Mouse (Mus musculus): ENCODE data around the gene Gdf9. TPM values are rescaled to one million over a fixed set of nuclear protein-coding genes. Genes with fewer than 3 reads are reported as not detected.

The Gdf9 gene
- polyA plus RNA-seq (2011; ENCODE audit: insufficient read depth, insufficient read length, low read depth, missing spikeins) = 0.55 TPM in 1 of 2 replicates, not detected in the other

DNA sequence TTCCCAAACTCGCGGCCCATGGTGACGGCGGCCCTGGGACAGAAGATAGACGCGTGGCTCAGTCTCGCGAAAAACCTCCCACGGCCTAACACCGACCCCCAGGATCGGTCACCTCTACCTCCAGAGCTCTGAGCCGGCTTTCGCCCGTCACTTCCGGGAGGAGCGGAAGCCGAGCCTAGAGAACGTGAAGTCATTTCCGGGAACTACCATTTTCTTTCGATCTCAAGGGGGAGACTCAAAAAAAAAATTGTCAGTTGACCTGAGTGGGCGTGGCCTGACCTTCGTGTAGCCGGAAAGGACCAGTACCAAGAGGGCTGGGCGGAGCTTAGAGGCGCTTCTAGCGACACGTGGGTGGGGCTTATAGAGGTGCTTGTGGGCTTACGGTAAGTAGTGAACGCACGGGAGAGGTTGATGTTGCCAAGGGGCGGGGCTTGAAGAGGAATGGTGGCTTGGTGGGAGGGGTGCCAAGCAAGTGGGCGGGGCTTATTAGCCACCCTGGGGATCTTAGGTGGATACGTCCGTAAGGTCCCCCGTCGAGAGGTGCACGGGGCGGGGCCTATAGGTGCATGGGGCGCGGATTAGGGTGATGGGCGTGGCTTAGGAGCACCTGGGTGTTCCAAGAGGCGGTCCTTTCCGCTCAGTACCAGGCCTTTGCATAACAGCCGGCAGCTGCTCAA, at the start of gene Gdf9, which contains the start of gene Uqcrq:
Gene Gdf9, plus strand, starts transcription at position 354 of the 677 bp plus-strand sequence.
Gene Uqcrq, minus strand, starts transcription at position 162 of the 677 bp plus-strand sequence.
- peaks cover 2% of the 10 kb centered on the region for H3K4me1 ChIP-seq (ENCODE audit: control insufficient read depth, insufficient read depth, low read length)
- H3K27me3 ChIP-seq (ENCODE audit: control insufficient read depth, insufficient read depth, low read length, poor library complexity, severe bottlenecking) = no peaks in the 10 kb centered on the region
- H3K9me3 ChIP-seq (replicated peaks; ENCODE audit: control insufficient read depth, insufficient read depth, low read length, poor library complexity, severe bottlenecking) = no peaks in the 10 kb centered on the region
- peak within 1 kb of the TSS; percentile 87 for H3K9ac ChIP-seq (ENCODE audit: low read depth, poor library complexity, severe bottlenecking)
- peak within 1 kb of the TSS; percentile 91 for H3K4me3 ChIP-seq (ENCODE audit: low read depth, low read length)
- peak within 1 kb of the TSS; percentile 85 for H3K27ac ChIP-seq (ENCODE audit: insufficient read depth, low read length)
- H3K36me3 ChIP-seq (ENCODE audit: control insufficient read depth, insufficient read depth, low read length, poor library complexity, severe bottlenecking) = peaks cover 14% of the 10 kb centered on the region
- TF ChIP-seq POLR2A (IDR thresholded peaks at IDR 0.05; ENCODE audit: insufficient read depth, low read length) = peak; percentile 43
- no peak for TF ChIP-seq EP300 (IDR thresholded peaks at IDR 0.05; ENCODE audit: insufficient read depth, low read depth, low read length)

DNA sequence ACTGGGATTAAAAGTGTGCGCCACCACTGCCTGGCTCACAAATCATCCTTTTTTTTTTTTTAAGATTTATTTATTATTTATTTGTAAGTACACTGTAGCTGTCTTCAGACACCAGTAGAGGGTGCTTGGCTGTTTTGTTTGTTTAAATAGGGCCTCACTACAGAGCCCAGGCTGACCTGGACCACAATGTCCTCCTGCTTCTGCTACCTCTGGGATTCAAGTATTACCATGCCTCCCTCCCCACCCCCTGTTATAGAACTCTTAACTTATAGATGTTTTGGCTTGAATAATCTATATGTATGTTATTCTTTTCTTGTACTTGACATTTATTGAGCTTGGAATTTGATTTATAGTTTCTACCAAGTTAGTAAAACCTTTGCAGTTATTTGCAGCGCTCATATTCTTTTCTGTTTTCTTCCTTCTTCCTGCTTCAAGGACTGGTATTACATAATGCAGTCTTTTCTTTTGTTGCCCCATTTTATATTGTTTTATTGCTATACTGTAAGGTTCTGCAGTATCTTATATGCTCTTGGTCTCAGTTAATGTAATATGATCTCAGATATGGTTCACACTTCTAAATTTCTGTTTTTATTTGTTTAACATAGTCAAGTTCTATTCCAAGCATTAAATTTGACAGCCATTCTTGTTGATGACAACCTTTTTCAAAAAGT, 46.9 kb upstream of the Gdf9 start:
- H3K4me3 ChIP-seq (ENCODE audit: low read depth, low read length) = no peak overlapping the region
- H3K9ac ChIP-seq (ENCODE audit: low read depth, poor library complexity, severe bottlenecking) = no peak overlapping the region
- peaks cover 9% of the 10 kb centered on the region for H3K36me3 ChIP-seq (ENCODE audit: control insufficient read depth, insufficient read depth, low read length, poor library complexity, severe bottlenecking)
- no peaks in the 10 kb centered on the region for H3K27me3 ChIP-seq (ENCODE audit: control insufficient read depth, insufficient read depth, low read length, poor library complexity, severe bottlenecking)
- H3K4me1 ChIP-seq (ENCODE audit: control insufficient read depth, insufficient read depth, low read length) = no peaks in the 10 kb centered on the region
- no peaks in the 10 kb centered on the region for H3K9me3 ChIP-seq (replicated peaks; ENCODE audit: control insufficient read depth, insufficient read depth, low read length, poor library complexity, severe bottlenecking)
- no peak for TF ChIP-seq CTCF (IDR thresholded peaks at IDR 0.05; ENCODE audit: low read depth, low read length)
- no peak overlapping the region for H3K27ac ChIP-seq (ENCODE audit: insufficient read depth, low read length)

DNA sequence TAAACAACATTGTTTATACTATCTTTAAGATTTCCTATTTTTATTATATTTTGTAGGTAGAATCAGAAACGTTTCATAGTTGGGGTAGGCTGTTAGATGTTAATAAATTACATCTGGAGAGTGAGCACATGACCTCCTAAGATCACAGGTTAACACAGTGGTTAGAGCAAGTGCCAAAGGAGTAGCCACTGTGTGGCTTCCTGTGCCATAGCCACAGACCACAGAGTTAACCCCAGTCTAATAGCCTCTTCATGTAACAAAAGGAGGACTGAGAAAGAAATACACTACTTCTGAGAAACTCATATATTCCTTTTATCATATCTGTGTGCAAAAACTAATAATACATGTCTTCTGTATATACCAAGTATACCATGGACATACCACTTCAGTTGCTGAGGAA, 37.0 kb upstream of the Gdf9 start:
- peaks cover 37% of the 10 kb centered on the region for H3K36me3 ChIP-seq (ENCODE audit: control insufficient read depth, insufficient read depth, low read length, poor library complexity, severe bottlenecking)
- no peak overlapping the region for H3K4me3 ChIP-seq (ENCODE audit: low read depth, low read length)
- no peak overlapping the region for H3K27ac ChIP-seq (ENCODE audit: insufficient read depth, low read length)

DNA sequence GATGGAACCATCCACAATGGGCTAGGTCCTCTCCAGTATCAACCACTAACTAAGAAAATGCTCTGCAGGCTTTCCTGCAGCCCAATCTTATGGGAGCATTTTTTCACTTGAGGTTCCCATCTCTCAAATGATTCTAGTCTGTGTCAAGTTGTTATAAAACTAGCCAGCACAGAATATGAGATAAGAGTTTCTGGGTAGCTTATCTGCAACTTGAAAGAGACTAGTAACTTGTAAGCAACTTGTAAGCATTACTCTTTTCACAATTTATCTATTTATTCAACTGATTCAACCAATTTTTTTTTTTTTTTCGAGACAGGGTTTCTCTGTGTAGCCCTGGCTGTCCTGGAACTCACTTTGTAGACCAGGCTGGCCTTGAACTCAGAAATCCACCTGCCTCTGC, 27.2 kb upstream of the Gdf9 start:
- peaks cover 70% of the 10 kb centered on the region for H3K36me3 ChIP-seq (ENCODE audit: control insufficient read depth, insufficient read depth, low read length, poor library complexity, severe bottlenecking)
- no peaks in the 10 kb centered on the region for H3K4me1 ChIP-seq (ENCODE audit: control insufficient read depth, insufficient read depth, low read length)
- TF ChIP-seq CTCF (IDR thresholded peaks at IDR 0.05; ENCODE audit: low read depth, low read length) = no peak
- TF ChIP-seq POLR2A (IDR thresholded peaks at IDR 0.05; ENCODE audit: insufficient read depth, low read length) = no peak
- TF ChIP-seq EP300 (IDR thresholded peaks at IDR 0.05; ENCODE audit: insufficient read depth, low read depth, low read length) = no peak
- no peak overlapping the region for H3K9ac ChIP-seq (ENCODE audit: low read depth, poor library complexity, severe bottlenecking)
- no peaks in the 10 kb centered on the region for H3K9me3 ChIP-seq (replicated peaks; ENCODE audit: control insufficient read depth, insufficient read depth, low read length, poor library complexity, severe bottlenecking)
- no peaks in the 10 kb centered on the region for H3K27me3 ChIP-seq (ENCODE audit: control insufficient read depth, insufficient read depth, low read length, poor library complexity, severe bottlenecking)
- H3K4me3 ChIP-seq (ENCODE audit: low read depth, low read length) = no peak overlapping the region
- H3K27ac ChIP-seq (ENCODE audit: insufficient read depth, low read length) = no peak overlapping the region

More for the DNA sequence above, 37.0 kb upstream of the Gdf9 start:
- TF ChIP-seq CTCF (IDR thresholded peaks at IDR 0.05; ENCODE audit: low read depth, low read length) = no peak
- no peak for TF ChIP-seq POLR2A (IDR thresholded peaks at IDR 0.05; ENCODE audit: insufficient read depth, low read length)
- no peak for TF ChIP-seq EP300 (IDR thresholded peaks at IDR 0.05; ENCODE audit: insufficient read depth, low read depth, low read length)
- Histone ChIP-seq H3K9me3 (replicated peaks; ENCODE audit: control insufficient read depth, insufficient read depth, low read length, poor library complexity, severe bottlenecking) (no peaks in the 10 kb centered on the region), H3K4me1 (ENCODE audit: control insufficient read depth, insufficient read depth, low read length) (no peaks in the 10 kb centered on the region), H3K9ac (ENCODE audit: low read depth, poor library complexity, severe bottlenecking) (no peak overlapping the region), H3K27me3 (ENCODE audit: control insufficient read depth, insufficient read depth, low read length, poor library complexity, severe bottlenecking) (no peaks in the 10 kb centered on the region)

DNA sequence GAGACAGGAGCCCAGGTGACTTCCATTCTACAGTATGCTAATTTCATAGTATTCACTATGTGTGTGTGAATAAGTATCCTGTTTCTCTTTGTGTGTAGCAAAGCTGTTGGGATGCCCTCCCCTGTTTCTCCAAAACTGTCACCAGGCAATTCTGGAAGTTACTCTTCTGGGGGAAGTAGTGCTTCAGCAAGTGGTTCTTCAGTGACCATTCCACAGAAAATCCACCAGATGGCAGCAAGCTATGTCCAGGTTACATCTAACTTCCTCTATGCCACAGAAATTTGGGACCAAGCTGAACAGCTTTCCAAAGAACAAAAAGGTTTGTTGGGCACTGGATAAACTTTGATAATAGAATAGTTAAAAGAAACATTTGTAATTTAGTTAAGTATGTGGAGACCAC, 19.1 kb upstream of the Gdf9 start:
- TF ChIP-seq EP300 (IDR thresholded peaks at IDR 0.05; ENCODE audit: insufficient read depth, low read depth, low read length) = no peak
- TF ChIP-seq CTCF (IDR thresholded peaks at IDR 0.05; ENCODE audit: low read depth, low read length) = no peak
- TF ChIP-seq POLR2A (IDR thresholded peaks at IDR 0.05; ENCODE audit: insufficient read depth, low read length) = no peak
- H3K36me3 ChIP-seq (ENCODE audit: control insufficient read depth, insufficient read depth, low read length, poor library complexity, severe bottlenecking) = peaks cover 75% of the 10 kb centered on the region

DNA sequence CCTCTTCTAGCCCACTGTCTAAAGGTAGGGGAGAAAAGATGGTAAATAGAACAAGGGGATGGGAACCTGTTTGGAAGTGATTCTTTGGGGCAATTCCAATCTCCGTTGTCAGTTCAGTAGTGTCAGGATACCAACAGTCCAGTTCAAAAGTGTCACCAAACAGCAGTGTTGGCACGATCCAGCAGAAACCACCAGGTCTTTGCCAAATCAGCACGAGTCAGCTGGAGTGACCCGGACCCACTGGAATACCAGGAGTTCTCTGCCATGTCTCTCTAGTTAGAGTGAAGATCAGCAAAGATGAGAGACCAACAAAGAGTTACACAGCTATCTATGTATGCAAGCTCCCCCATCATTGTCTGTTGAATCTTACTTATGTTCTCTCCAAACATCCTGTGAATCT, 17.0 kb upstream of the Gdf9 start:
- Histone ChIP-seq H3K9ac (ENCODE audit: low read depth, poor library complexity, severe bottlenecking) (no peak overlapping the region), H3K27me3 (ENCODE audit: control insufficient read depth, insufficient read depth, low read length, poor library complexity, severe bottlenecking) (no peaks in the 10 kb centered on the region), H3K9me3 (replicated peaks; ENCODE audit: control insufficient read depth, insufficient read depth, low read length, poor library complexity, severe bottlenecking) (no peaks in the 10 kb centered on the region), H3K36me3 (ENCODE audit: control insufficient read depth, insufficient read depth, low read length, poor library complexity, severe bottlenecking) (peaks cover 65% of the 10 kb centered on the region), H3K4me3 (ENCODE audit: low read depth, low read length) (no peak overlapping the region), H3K4me1 (ENCODE audit: control insufficient read depth, insufficient read depth, low read length) (no peaks in the 10 kb centered on the region), H3K27ac (ENCODE audit: insufficient read depth, low read length) (no peak overlapping the region)
- TF ChIP-seq EP300 (IDR thresholded peaks at IDR 0.05; ENCODE audit: insufficient read depth, low read depth, low read length) (no peak), POLR2A (IDR thresholded peaks at IDR 0.05; ENCODE audit: insufficient read depth, low read length) (no peak), CTCF (IDR thresholded peaks at IDR 0.05; ENCODE audit: low read depth, low read length) (no peak)

More for the DNA sequence above, 19.1 kb upstream of the Gdf9 start:
- no peak overlapping the region for H3K9ac ChIP-seq (ENCODE audit: low read depth, poor library complexity, severe bottlenecking)
- no peak overlapping the region for H3K27ac ChIP-seq (ENCODE audit: insufficient read depth, low read length)
- H3K4me3 ChIP-seq (ENCODE audit: low read depth, low read length) = no peak overlapping the region
- H3K27me3 ChIP-seq (ENCODE audit: control insufficient read depth, insufficient read depth, low read length, poor library complexity, severe bottlenecking) = no peaks in the 10 kb centered on the region
- no peaks in the 10 kb centered on the region for H3K9me3 ChIP-seq (replicated peaks; ENCODE audit: control insufficient read depth, insufficient read depth, low read length, poor library complexity, severe bottlenecking)
- H3K4me1 ChIP-seq (ENCODE audit: control insufficient read depth, insufficient read depth, low read length) = no peaks in the 10 kb centered on the region
